Comparison of ENCODE assay signal across 20 mouse cellular contexts in the genomic region with DNA sequence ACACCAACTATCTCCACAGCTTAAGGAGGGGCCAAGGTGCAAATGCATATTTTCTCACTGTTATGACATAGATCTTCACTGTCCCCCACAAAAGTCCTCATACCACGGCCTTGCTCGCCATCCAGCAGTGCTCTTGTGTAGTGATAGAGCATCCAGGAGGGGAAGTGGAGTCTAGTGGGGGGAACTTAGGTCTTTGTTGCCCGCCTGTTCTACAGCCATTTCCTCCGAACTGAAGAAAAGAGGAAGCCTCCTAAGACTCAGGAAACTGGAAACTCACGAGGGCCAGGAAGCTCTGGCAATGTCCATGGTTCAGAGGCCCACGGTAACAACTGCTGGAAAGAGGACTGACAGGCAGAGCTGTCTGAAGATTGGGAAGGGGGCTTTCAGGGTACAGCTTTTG.
DNase-seq lines count a peak whose midpoint lies in the region; ATAC-seq lines count a peak whose summit lies in the region.
"Had no signal": no experiment of that assay in that cellular context is flagged by ENCODE, and none has a peak within 500 bp of the region (broad histone marks: within the 10 kb centered on the region; RNA-seq: fewer than 3 reads in every experiment).

No protein-coding gene starts in this region.

- 60% methylated on average over 6 of the region's 6 CpGs for WGBS in kidney, embryonic 15.5 days
- 74% methylated on average over 6 of the region's 6 CpGs for WGBS in midbrain, embryonic 11.5 days
- WGBS in midbrain, embryonic 10.5 days = 80% methylated on average over 6 of the region's 6 CpGs
- WGBS in forebrain, embryonic 12.5 days = 88% methylated on average over 6 of the region's 6 CpGs

- peaks cover 11% of the 10 kb centered on the region for H3K4me1 ChIP-seq in kidney, embryonic 15.5 days
- H3K4me1 ChIP-seq in midbrain, embryonic 11.5 days (ENCODE audit: control insufficient read depth, insufficient read depth, low read length) = no peaks in the 10 kb centered on the region
- H3K4me1 ChIP-seq in midbrain, embryonic 10.5 days = no peaks in the 10 kb centered on the region
- no peaks in the 10 kb centered on the region for H3K4me1 ChIP-seq in forebrain, embryonic 12.5 days
- H3K4me1 ChIP-seq: embryonic facial prominence, embryonic 15.5 days; forebrain, embryonic 10.5 days; forebrain, embryonic 15.5 days; hindbrain, embryonic 10.5 days had no signal

- no peak for ATAC-seq in kidney, embryonic 15.5 days (replicated peaks; ENCODE audit: low FRiP score)
- ATAC-seq in midbrain, embryonic 11.5 days (ENCODE audit: low FRiP score) = no peak
- peak; percentile 66 for ATAC-seq in common myeloid progenitor, adult 5-6 weeks (replicated peaks; ENCODE audit: low read depth, poor library complexity, severe bottlenecking)
- peak; percentile 70 for ATAC-seq in megakaryocyte progenitor cell, adult 5-6 weeks (replicated peaks; ENCODE audit: poor library complexity)
- no peak for ATAC-seq in forebrain, embryonic 12.5 days (ENCODE audit: low FRiP score)
- ATAC-seq: forebrain, embryonic 15.5 days had no signal

- no peak for DNase-seq in kidney, adult 11 months
- DNase-seq in midbrain, embryonic 11.5 days (ENCODE audit: low spot score, missing footprints) = peak; percentile 23
- DNase-seq in midbrain, embryonic 10.5 days (ENCODE audit: low spot score) = no peak
- DNase-seq in right cerebral cortex, postnatal 36 days (ENCODE audit: low spot score in 2 of 2) = no peak
- DNase-seq: adrenal gland, postnatal 14 days; cerebellum, adult 18-20 months; cerebellum, adult 9-11 months; cerebellum, postnatal 36 days; gastrocnemius, postnatal 36 days had no signal

- no peaks in the 10 kb centered on the region for H3K9me3 ChIP-seq in kidney, embryonic 15.5 days (replicated peaks)
- H3K9me3 ChIP-seq in midbrain, embryonic 11.5 days (ENCODE audit: control insufficient read depth, low read length) = no peaks in the 10 kb centered on the region
- H3K9me3 ChIP-seq in midbrain, embryonic 10.5 days (replicated peaks) = no peaks in the 10 kb centered on the region
- no peaks in the 10 kb centered on the region for H3K9me3 ChIP-seq in forebrain, embryonic 12.5 days
- H3K9me3 ChIP-seq: embryonic facial prominence, embryonic 15.5 days; forebrain, embryonic 10.5 days; forebrain, embryonic 15.5 days; heart, embryonic 10.5 days; hindbrain, embryonic 10.5 days had no signal

- H3K4me3 ChIP-seq in kidney, embryonic 15.5 days (replicated peaks) = no peak overlapping the region
- H3K4me3 ChIP-seq in midbrain, embryonic 11.5 days (ENCODE audit: low read depth, low read length) = no peak overlapping the region
- H3K4me3 ChIP-seq in midbrain, embryonic 10.5 days = no peak overlapping the region
- H3K4me3 ChIP-seq in forebrain, embryonic 12.5 days (replicated peaks) = no peak overlapping the region
- H3K4me3 ChIP-seq: embryonic facial prominence, embryonic 15.5 days; erythroblast, embryonic 14.5 days; forebrain, embryonic 10.5 days; forebrain, embryonic 15.5 days; heart, embryonic 10.5 days; hindbrain, embryonic 10.5 days had no signal

- no peak overlapping the region for H3K4me2 ChIP-seq in kidney, embryonic 15.5 days
- H3K4me2 ChIP-seq in midbrain, embryonic 11.5 days = no peak overlapping the region
- no peak overlapping the region for H3K4me2 ChIP-seq in forebrain, embryonic 12.5 days
- H3K4me2 ChIP-seq: embryonic facial prominence, embryonic 15.5 days; forebrain, embryonic 15.5 days; hindbrain, embryonic 14.5 days had no signal

- H3K27ac ChIP-seq in kidney, embryonic 15.5 days = 0 out of 2 replicates have a peak overlapping the region, but pooled peaks have one; percentile 22
- no peak overlapping the region for H3K27ac ChIP-seq in midbrain, embryonic 11.5 days (ENCODE audit: low read depth, low read length)
- no peak overlapping the region for H3K27ac ChIP-seq in midbrain, embryonic 10.5 days (replicated peaks)
- no peak overlapping the region for H3K27ac ChIP-seq in forebrain, embryonic 12.5 days
- H3K27ac ChIP-seq: embryonic facial prominence, embryonic 15.5 days; forebrain, embryonic 10.5 days; forebrain, embryonic 15.5 days; heart, embryonic 10.5 days; hindbrain, embryonic 10.5 days; hindbrain, embryonic 14.5 days had no signal

- no peaks in the 10 kb centered on the region for H3K36me3 ChIP-seq in kidney, embryonic 15.5 days
- no peaks in the 10 kb centered on the region for H3K36me3 ChIP-seq in midbrain, embryonic 11.5 days (ENCODE audit: control insufficient read depth, insufficient read depth, low read length)
- no peaks in the 10 kb centered on the region for H3K36me3 ChIP-seq in midbrain, embryonic 10.5 days
- H3K36me3 ChIP-seq in forebrain, embryonic 12.5 days (replicated peaks) = no peaks in the 10 kb centered on the region
- H3K36me3 ChIP-seq: embryonic facial prominence, embryonic 15.5 days; forebrain, embryonic 10.5 days; forebrain, embryonic 15.5 days; heart, embryonic 10.5 days; hindbrain, embryonic 10.5 days had no signal

- H3K27me3 ChIP-seq in kidney, embryonic 15.5 days = no peaks in the 10 kb centered on the region
- no peaks in the 10 kb centered on the region for H3K27me3 ChIP-seq in midbrain, embryonic 11.5 days (ENCODE audit: control insufficient read depth, insufficient read depth, low read length)
- no peaks in the 10 kb centered on the region for H3K27me3 ChIP-seq in midbrain, embryonic 10.5 days (ENCODE audit: low read depth, poor library complexity, severe bottlenecking)
- no peaks in the 10 kb centered on the region for H3K27me3 ChIP-seq in forebrain, embryonic 12.5 days
- H3K27me3 ChIP-seq: embryonic facial prominence, embryonic 15.5 days; forebrain, embryonic 15.5 days had no signal

- H3K9ac ChIP-seq in kidney, embryonic 15.5 days = no peak overlapping the region
- no peak overlapping the region for H3K9ac ChIP-seq in midbrain, embryonic 11.5 days (ENCODE audit: low read length)
- no peak overlapping the region for H3K9ac ChIP-seq in forebrain, embryonic 12.5 days
- H3K9ac ChIP-seq: embryonic facial prominence, embryonic 15.5 days; forebrain, embryonic 15.5 days; hindbrain, embryonic 14.5 days had no signal

Comparison
In these comparisons a context has a peak if more than half of its experiments do, and no peak if none do; other contexts are left out.
1. ATAC-seq: peak in common myeloid progenitor, adult 5-6 weeks (single experiment) and megakaryocyte progenitor cell, adult 5-6 weeks (single experiment); none in kidney, embryonic 15.5 days (single experiment), midbrain, embryonic 11.5 days (single experiment) and forebrain, embryonic 12.5 days (single experiment).